Comparison of ENCODE assay signal across 8 mouse cellular contexts in the genomic region with DNA sequence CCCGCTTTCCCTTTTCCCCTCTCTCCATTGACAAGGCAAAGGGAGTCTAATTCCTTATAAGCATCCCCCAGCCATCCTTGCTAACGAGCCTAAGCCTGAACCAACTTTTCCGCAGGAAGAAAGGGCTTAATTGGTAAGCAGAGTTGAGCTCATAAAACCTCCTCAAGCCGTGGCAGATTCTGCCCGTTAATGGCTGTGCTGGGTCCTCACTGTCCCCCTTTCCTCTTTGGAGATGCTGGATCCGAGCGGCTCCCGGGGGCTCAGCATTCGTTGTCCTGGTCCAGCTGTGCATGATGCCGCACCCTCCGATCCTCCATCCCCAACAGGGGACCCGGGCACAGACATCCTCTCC. TPM values are rescaled to one million over a fixed set of nuclear protein-coding genes. Genes with fewer than 3 reads are reported as not detected.
DNase-seq lines count a peak whose midpoint lies in the region; ATAC-seq lines count a peak whose summit lies in the region.

No protein-coding gene starts in this region.

- H3K36me3 ChIP-seq in heart, embryonic 15.5 days = no peaks in the 10 kb centered on the region
- H3K36me3 ChIP-seq in forebrain, embryonic 10.5 days (replicated peaks) = no peaks in the 10 kb centered on the region
- no peaks in the 10 kb centered on the region for H3K36me3 ChIP-seq in liver, embryonic 12.5 days

- DNase-seq in heart, postnatal 36 days = no peak
- peak; percentile 48 for DNase-seq in Muller cell, postnatal 12 days (ENCODE audit: inconsistent ontology term)
- peak; percentile 44 for DNase-seq in forebrain, embryonic 10.5 days (ENCODE audit: extremely low spot score, low spot score)
- DNase-seq in urinary bladder, postnatal 10 days (ENCODE audit: low spot score) = no peak
- DNase-seq in gastrocnemius, postnatal 25 days = no peak
- no peak for DNase-seq in gastrocnemius, postnatal 14 days

- no peak overlapping the region for H3K27ac ChIP-seq in heart, embryonic 15.5 days
- peak overlapping the region; percentile 85 for H3K27ac ChIP-seq in forebrain, embryonic 10.5 days
- no peak overlapping the region for H3K27ac ChIP-seq in liver, embryonic 12.5 days

- peak overlapping the region; percentile 45; the same call in 1 of the 2 replicates for H3K9ac ChIP-seq in heart, embryonic 15.5 days
- H3K9ac ChIP-seq in liver, embryonic 12.5 days = no peak overlapping the region

- H3K4me3 ChIP-seq in heart, embryonic 15.5 days = peak overlapping the region; percentile 56
- peak overlapping the region; percentile 72 for H3K4me3 ChIP-seq in forebrain, embryonic 10.5 days
- H3K4me3 ChIP-seq in liver, embryonic 12.5 days = peak overlapping the region; percentile 40

- ATAC-seq in heart, embryonic 15.5 days (replicated peaks; ENCODE audit: insufficient number of reproducible peaks, insufficient read depth, low FRiP score, low read depth) = no peak
- ATAC-seq in liver, embryonic 12.5 days = no peak

- under 1% methylated on average over 12 of the region's 12 CpGs for WGBS in heart, embryonic 15.5 days
- under 1% methylated on average over 12 of the region's 12 CpGs for WGBS in forebrain, embryonic 10.5 days
- WGBS in liver, embryonic 12.5 days (ENCODE audit: insufficient replicate concordance) = 4% methylated on average over 12 of the region's 12 CpGs

- peak overlapping the region; percentile 96 for H3K4me2 ChIP-seq in heart, embryonic 15.5 days
- H3K4me2 ChIP-seq in liver, embryonic 12.5 days = peak overlapping the region; percentile 64

- peaks cover 30% of the 10 kb centered on the region for H3K27me3 ChIP-seq in heart, embryonic 15.5 days
- peaks cover 36% of the 10 kb centered on the region for H3K27me3 ChIP-seq in forebrain, embryonic 10.5 days (ENCODE audit: poor library complexity, severe bottlenecking)
- peaks cover 29% of the 10 kb centered on the region for H3K27me3 ChIP-seq in liver, embryonic 12.5 days (replicated peaks)

- H3K4me1 ChIP-seq in heart, embryonic 15.5 days (replicated peaks) = peaks cover 15% of the 10 kb centered on the region
- H3K4me1 ChIP-seq in forebrain, embryonic 10.5 days = peaks cover 14% of the 10 kb centered on the region
- H3K4me1 ChIP-seq in liver, embryonic 12.5 days = no peaks in the 10 kb centered on the region; the same call in 1 of the 2 replicates

- H3K9me3 ChIP-seq in heart, embryonic 15.5 days (replicated peaks) = no peaks in the 10 kb centered on the region
- H3K9me3 ChIP-seq in forebrain, embryonic 10.5 days = no peaks in the 10 kb centered on the region
- H3K9me3 ChIP-seq in liver, embryonic 12.5 days (replicated peaks) = no peaks in the 10 kb centered on the region

- intact Hi-C loops in heart, postnatal 36 days (cut with DNase I) = no loop called here
- intact Hi-C loops in gastrocnemius, postnatal 14 days (cut with DNase I; ENCODE audit: low total_unique reads) = no loop called here

RNA-seq across cellular contexts. Expression of gene Slc16a14, which starts 0.8 kb away (rescaled TPM):
- 0.05 and 0.14 TPM in 2 replicates for polyA plus RNA-seq in heart, embryonic 15.5 days (2015; fragmentation: Nextera tagmentation; extraction: Ambion mirVana)
- total RNA-seq in heart, postnatal 36 days (2021) = under 1 TPM; 0.39 to 0.57 TPM
- polyA plus RNA-seq in forebrain, embryonic 10.5 days (2016; fragmentation: Nextera tagmentation; extraction: Ambion mirVana) = 0.68 and 1.5 TPM in 2 replicates
- 0.05 TPM in 1 of 2 replicates, not detected in the other for polyA plus RNA-seq in liver, embryonic 12.5 days (2016; fragmentation: Nextera tagmentation; extraction: Ambion mirVana)
- under 1 TPM in 1 of 2 experiments, not detected in 1; 0.16 TPM for total RNA-seq in gastrocnemius, postnatal 25 days (2021)
- total RNA-seq in gastrocnemius, postnatal 14 days (2021) = under 1 TPM; 0.27 to 0.38 TPM

Comparison
In these comparisons a context has a peak if more than half of its experiments do, and no peak if none do; other contexts are left out.
1. DNase-seq: peak in Muller cell, postnatal 12 days (single experiment) and forebrain, embryonic 10.5 days (single experiment); none in heart, postnatal 36 days (0 of 2), urinary bladder, postnatal 10 days (single experiment), gastrocnemius, postnatal 25 days (single experiment) and gastrocnemius, postnatal 14 days (single experiment).
2. Peak in every context shown above with its lines, with median percentiles within 50 percentile points of each other: H3K4me3 ChIP-seq.